Mouse (Mus musculus): ENCODE results near the gene Smarca2. TPM values are rescaled to one million over a fixed set of nuclear protein-coding genes. Genes with fewer than 3 reads are reported as not detected.
"Not testable (repeated sequence)": the region's sequence is repeated elsewhere in the genome, so short reads cannot be mapped to it uniquely, and the experiment has no call there.

Smarca2 gene
- total RNA-seq, 1 experiment from 2014 or later = 105 TPM

DNA sequence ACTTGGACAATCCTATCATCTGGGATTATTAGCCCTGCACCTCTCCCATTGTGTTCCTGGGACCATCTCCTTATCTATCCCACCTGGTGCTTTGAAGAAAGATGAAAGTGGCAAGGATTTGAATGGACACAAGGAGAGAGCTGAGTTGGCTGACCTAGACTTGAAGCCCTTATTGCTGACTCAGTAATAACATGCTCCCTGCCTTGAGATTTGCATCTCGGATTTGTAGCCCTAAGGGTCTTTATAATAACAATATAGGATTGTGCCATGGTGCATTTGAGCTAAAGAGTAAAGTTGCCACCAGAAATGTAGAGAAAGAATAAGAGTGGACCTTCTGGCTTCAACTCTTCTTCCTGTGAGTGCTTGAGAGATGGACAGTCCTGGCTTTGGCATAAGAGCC is 11.4 kb downstream of the Smarca2 start:
- no peak for DNase-seq

DNA sequence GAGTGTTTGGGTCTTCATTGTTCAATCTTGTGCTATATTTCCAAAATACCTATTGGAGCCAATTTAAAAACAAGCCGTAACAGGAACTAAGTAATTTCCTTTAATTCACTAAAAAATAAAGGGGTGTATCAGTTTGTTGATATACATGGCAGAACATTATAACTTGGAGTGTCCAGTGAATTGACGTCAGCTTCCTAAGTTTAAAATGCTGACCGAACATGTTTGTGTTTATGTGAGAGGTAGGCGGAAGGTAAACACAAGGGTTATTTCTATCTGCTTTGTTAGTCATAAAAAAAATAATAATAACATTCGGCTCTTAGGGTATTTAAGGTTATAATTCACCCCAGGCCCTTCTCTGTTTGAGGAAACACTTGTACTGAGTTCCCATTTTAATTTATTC is 12.4 kb downstream of the Smarca2 start:
- no peak for DNase-seq

DNA sequence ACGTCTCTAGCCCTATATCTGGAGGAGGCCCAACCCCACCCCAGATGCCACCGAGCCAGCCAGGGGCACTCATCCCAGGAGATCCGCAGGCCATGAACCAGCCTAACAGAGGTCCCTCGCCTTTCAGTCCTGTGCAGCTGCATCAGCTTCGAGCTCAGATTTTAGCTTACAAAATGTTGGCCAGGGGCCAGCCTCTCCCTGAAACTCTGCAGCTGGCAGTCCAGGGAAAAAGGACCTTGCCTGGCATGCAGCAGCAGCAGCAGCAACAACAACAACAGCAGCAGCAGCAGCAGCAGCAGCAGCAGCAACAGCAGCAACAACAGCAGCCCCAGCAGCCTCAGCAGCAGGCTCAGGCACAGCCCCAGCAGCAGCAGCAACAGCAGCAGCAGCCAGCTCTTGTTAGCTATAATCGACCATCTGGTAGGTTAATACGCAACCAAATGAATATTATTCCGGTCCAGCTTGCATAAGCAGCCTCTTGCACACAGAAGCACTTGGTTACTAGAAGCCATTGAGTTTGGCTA is 25.9 kb downstream of the Smarca2 start:
- peak; percentile 48 for DNase-seq

DNA sequence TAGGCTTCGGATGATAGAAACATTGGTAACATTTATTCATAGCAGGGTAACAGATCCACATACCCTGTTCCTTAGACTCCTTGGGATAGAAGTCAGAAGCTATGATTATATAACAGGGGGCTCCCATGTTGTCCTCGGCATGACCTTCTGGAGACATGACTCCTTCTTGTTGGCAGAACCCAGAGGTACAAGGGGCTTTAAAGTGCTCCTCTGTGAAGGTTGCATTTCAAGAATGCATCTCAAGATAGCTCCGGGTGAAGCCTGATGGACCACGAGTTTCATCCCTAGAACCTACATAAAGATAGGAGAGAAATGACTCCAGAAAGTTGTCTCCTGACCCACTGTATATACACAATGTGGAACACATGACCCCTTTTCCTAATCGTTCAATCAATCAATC is 27.4 kb downstream of the Smarca2 start:
- no peak for DNase-seq

DNA sequence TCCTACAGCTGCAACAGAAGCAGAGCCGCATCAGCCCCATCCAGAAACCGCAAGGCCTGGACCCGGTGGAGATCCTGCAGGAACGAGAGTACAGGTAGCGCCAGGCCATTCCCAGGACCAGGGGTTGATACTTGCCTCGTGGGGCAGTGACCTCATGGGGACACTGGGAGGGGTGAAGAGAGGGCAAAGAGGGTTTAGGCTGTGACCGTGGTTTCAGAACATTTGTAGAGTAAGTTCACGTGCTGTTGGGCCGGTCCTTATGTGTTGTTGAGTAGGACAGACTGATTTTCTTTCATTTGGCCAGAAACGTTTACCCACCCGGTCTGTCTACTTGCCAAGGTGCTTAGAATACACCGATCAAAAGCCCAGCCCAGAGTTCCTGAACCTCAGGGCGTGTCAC is 35.7 kb downstream of the Smarca2 start:
- no peak for DNase-seq

DNA sequence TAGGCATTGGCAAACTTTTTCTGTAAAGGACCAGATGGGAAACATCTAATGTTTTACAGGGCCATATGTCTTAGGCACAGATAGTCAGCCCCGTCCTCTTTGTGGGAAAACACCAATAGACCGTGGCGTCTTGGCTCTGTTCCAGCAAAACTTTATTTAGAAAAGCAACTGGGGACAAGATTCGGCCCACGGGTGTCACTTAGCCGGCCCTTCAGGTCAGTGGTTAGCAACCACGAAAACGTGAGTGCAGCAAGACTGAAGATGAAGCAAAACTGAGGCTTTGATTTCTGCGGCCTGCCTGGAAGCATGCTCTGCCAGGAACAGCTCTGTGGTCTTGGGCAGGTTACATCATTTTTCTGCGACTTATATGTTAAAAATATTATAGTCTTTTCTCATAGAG is 36.4 kb downstream of the Smarca2 start:
- no peak for DNase-seq

DNA sequence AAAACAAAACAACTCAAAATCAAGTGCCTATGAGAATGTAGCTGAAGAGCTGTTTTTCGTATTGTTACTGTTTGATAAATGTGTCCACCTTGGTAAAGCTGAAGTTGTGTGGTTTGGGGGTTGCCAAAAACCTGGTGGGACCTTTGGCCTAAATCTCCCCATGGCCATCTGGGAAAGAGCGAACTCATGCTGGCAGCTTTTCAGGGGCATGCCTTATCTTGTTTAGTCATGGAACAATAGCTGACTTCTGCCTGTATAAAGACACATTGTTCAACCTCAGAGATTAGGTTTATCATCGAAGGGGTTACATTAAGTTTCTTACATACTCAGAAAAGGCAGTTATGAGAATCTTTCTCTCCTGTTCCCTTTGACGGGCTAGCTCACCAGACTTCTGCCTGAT is 38.2 kb downstream of the Smarca2 start:
- no peak for DNase-seq

DNA sequence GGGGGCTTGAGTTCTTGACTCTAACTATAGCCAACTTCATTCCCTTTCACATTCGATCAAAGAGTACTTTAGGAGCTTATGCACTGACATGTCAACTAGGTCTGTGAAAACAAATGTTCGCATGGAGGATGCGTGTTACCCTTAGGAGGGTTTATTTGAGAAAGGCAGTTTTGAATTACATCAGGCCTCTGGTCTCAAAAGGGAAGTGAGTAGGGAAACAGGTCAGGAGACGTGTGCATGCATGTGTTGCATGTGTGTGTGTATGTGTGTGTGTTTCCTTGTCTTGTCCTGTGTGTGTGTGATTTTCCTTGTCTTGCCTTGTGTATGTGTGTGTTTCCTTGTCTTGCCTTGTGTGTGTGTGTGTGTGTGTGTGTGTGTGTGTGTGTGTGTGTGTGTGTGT is 39.1 kb downstream of the Smarca2 start:
- DNase-seq = no peak

DNA sequence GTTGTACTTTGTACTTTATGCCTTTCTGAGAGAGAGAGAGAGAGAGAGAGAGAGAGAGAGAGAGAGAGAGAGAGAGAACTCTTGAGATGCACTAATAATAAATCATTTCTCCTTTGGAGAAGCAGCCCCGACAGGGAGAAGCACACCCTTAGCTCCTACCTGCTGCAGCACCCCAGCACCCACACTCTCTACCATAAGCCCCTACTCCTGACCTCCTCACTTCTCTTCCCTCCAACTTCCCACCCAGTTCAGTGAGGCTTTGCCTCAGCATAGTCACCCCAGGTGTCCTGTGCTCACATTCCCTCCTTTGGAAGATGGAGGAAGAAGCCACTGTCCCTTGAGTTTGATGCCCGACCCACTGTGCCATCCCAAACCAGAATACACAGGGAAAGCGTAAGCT is 40.2 kb downstream of the Smarca2 start:
- no peak for DNase-seq

DNA sequence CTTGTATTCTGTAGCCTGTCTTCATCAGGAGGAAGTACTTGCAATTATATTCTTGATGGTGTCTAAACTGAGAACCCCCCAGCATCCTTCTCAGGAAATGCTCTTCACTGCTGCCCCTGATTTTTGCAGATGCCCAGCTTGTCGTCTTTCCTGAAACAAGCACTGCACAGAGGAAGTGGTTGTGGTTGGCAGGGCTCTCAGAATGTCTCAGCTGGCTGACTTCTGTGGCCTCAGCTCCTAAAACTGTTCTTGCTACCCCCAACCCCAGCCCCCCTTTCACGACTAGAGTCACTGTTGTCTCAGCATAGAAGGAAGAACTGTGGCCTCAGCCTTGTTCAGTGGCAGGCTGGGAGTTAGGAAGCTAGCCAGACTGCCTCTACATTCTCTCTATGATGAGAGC is 41.3 kb downstream of the Smarca2 start:
- no peak for DNase-seq

DNA sequence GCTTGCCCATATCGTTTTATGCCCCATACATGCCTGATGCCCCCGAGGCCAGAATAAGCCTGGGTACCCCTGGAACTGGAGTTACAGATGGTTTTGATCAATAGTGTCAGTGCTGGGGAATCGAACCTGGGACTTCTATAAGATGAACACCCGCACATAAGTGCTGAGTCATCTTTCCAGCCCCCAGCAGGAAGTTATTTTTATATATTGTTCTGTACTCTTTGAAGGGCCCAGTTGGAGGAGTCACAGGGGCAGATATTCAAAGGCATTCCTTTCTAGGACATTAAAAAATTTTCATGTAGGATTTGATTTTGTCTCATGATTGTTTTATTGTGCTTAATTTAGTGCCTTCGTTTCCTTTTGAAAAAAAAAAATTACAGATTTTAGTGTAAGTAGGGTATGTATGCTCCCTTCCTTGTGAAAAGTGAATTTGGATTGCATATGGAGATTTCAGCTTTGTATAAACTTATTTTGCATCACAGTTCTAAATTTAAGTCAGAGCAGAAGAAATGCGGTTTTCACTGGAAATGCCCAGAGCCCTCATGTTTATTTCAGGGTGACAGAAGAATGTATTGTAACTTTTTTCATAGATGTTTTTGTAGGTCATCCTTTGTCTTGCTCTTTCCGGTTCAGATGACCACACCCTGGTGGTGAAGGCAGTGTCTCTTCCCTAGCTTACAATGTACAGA is 45.9 kb downstream of the Smarca2 start:
- DNase-seq = no peak

DNA sequence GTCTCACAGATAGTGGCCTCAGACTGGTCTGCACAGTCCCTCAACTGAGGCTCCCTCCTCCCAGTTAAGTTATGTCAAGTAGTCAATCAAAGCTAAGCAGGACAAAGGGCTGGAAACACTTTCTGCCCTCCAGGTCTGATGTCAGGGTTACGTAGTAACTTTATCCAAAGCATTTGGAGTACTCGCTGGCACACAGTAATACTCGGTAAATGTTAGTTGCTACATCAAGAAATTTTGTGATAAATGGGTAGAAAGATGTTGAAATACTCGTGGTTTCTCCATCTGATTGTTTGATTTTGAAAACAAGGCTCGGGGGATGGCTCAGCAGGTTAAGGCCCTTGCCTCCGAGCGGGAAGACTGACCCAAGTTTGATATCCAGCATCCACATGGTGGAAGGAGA is 53.5 kb downstream of the Smarca2 start:
- DNase-seq = no peak

DNA sequence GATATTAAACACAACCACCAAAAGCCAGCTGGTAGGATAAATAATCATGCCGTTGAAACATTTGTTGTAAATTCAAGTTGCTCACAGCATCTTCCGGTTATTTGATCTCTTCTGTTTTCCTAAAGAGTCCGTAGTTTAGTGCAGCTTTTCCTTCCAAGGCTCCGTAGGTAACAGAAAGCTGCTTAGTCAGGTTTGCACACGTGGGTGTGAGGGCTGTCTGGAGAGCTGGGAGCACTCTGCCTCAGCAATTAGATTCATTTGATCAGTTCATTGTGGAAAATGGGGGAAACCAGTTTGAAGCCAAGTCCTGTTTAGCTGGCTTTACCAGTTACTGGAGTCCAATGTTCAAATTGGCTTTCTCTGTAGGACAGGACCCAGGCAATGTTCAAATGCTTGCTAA is 55.1 kb downstream of the Smarca2 start:
- no peak for DNase-seq

DNA sequence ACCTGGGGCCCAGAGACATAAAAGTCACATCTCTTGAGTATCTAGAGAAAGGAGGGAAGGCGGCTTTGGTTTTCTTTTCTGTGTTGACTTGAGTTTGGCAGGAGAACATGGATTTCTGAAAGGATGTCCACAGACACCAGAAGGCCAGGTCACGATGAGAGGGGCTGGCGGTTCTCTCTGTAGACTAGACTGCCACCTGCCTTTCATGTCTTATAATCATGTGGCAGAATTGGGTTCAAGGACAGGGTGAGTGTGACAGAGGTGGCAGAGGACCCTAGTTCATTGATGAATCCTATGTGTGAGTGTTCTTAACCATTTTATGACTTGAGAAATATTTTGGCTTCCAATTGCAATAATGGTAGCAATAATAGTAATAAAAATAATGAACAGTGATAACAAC is 56.3 kb downstream of the Smarca2 start:
- no peak for DNase-seq

DNA sequence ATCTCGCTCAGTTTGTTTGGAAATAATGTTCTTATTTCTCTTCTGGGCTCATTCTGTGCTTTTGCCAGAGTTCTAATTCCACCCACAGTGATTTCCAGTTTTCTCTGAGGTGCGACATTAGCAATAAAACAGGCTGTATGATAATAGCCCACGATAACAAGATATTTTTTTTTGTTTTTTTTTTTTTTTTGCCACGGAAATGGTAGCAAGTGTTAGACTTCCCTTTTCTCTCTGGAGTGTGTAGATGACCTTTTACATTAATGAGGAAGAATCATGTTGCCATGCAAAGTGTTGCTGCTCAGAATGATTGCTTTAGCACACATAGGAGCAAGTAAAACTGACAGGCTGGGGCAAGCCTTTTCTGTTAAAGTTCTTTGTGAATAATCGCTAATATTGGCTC is 61.5 kb downstream of the Smarca2 start:
- no peak for DNase-seq

DNA sequence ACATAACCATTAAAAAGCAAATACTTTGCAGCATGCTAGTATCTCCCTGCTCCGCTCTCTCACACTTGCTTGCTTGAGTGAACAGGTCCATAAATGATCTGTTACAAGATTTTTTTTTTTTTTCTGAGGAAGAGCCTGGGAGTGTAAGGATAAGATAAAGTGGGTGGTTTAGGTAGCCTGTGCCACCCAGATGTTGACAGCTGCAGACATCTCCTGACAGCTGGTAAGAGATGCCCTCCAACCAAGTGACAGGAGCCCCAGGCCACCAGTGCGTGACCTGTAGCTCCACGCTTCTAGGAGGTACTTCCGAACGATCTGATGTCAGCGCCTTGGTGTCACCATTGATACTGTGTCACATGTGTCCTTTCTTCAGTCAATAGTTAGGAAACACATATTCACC is 65.2 kb downstream of the Smarca2 start:
- DNase-seq = no peak

DNA sequence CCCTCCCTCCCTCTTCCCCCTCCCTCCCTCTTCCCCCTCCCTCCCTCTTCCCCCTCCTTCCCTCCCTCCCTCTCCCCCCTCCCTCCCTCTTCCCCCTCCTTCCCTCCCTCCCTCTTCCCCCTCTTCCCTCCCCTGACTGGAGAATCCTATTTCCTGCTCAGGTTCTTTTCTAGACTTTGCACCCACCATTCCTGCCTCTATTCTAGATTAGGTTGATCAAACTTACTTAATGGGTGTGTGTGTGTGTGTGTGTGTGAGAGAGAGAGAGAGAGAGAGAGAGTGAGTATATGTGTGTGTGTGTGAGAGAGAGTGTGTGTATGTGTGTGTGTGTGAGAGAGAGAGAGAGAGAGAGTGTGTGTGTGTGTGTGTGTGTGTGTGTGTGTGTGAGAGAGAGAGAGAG is 66.6 kb downstream of the Smarca2 start:
- DNase-seq = not testable (repeated sequence)

DNA sequence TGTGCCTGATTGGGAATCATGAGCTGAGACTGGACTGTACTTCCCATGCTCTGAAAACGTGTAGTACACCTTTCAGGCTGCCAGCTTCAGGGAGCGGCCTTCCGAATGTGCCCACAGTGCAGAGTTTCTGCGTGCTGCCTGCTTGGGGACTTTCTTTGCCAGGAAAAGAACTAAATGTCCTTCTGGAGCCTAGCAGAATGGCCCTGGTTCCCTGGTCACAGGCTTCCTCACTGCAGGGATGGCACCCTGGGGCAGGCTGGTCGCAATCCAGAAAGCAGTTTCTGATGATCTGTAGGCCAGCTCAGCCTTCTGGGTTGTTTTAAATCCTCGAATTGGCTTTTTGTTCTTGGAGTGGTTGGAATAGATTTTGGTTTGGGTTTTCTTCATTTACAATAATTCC is 71.1 kb downstream of the Smarca2 start:
- DNase-seq = no peak

DNA sequence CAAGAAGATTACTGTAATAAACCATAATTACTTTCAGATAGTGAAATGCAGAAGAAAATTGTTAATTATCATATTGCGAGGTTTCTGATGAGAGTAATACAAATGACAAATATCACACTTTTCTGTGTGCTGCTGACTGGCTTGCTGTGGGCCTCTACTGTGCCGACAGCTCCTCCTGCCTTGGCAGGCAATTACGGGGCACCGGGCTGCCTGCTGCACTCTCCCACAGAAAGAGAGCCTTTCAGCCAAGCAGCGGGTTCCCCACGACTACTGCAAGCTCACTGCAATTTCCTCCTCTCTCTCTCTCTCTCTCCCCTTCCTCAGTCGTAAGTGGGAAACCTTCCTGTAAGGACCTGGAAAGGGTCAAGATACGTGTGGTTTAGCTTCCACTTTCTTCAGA is 73.7 kb downstream of the Smarca2 start:
- DNase-seq = no peak

DNA sequence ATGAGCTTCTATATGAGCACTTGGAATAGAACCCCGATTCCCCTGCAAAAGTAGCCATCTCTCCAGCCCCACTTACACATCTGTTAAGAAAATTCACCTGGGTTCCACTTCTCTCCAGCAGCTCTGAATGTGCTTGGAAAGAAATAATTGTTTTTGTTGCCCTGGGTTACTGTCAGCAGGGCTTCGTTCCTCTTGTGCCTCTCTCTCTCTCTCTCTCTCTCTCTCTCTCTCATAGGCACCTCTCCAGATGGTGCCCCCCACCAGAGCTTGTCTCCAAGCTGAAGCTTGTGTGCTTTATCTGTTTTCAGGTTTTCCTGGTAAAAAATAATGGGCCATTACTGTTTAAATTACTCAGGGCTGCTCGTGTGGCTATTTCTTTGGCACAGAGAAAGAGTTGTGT is 74.8 kb downstream of the Smarca2 start:
- DNase-seq = no peak

DNA sequence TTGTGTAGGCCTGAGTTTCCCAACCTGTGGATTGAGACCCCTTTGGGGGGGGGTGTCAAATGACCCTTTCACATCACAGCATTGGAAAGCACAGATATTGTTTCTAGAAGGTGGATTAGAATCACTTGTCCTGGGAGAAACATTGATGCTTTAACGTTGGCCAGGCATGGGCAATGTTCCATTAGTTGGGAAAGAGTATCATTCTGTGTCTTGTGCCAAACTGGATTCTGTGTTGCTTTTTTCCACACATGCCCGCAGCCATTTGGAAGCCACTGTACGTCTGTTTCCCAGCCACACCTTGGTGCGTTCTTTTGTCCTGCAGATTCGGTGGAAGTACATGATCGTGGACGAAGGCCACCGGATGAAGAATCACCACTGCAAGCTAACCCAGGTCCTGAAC is 76.7 kb downstream of the Smarca2 start:
- no peak for DNase-seq

DNA sequence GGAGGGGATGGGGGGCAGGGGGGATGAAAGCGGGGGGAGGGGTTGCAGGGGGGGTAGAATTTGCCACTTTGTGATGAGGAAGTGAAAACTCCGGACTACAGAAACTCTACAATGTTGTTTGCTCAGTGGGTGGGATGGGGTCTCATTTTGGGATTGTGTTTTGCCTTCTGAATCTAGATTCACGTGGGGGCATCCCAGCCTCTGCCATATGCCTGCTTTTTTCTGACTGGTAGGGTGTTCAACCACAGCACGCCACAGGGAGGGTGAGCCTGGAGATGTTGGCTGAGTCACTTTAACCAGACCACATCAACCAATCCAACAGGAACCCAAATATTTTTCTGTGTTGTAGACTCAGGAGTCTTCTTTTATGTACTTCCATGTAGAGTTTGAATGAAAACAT is 77.3 kb downstream of the Smarca2 start:
- DNase-seq = no peak

DNA sequence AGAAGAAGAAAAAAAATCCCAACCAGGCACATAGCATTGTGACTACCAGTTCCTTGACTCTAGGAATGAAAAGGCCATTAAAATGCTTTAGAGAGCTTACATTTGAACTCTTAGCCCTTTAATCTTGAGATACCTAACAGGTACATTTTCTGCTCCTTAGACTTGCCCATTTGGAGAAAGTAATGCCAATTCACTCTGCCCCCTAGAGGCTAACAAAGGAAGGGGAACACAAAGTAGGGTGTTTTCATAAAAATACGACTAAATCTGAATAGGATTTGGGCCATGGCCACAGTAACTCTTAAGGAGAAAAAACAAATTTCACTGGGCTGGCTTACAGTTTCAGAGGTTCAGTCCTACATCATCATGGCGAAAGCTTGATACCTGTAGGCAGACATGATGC is 77.9 kb downstream of the Smarca2 start:
- DNase-seq = no peak

DNA sequence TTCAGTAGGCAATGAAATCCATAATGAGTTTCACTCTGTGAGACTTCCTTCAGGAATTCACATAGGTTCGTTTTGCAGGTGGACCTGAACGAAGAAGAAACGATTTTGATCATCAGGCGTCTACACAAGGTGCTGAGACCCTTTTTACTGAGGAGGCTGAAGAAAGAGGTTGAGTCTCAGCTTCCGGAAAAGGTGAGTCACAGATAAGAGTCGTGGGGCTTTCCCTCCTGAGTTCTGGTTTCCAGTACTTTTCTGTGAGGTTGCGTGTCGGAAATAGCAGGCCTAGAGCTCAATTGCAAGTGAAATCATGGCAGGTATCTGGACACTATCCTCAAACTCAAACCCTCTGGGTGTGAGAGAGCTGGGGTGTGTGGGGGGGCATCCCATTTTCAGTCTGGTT is 78.9 kb downstream of the Smarca2 start:
- DNase-seq = no peak

DNA sequence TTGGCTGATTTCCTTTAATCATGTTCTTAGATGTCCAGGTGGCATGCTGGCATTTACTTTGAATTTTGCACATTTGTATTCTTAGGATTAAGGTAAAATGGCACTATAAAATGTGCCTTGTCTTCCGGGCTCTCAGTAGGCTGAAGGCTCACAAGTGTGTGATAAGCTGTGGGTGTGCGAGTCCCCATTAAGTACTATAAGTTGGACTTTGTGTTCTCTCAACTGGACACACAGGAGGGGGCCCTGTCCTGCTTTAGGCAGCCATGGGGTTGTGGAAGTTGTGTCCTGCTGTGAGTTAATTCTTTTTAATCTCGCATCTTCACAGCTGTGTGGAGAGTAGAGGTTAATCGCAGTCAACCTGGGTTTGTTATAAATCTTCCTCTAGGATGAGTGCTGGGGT is 85.7 kb downstream of the Smarca2 start:
- DNase-seq = no peak
